Mouse (Mus musculus) midbrain, embryonic 16.5 days (tissue): ENCODE measurements around the gene Bfsp1. TPM values are rescaled to one million over a fixed set of nuclear protein-coding genes. Genes with fewer than 3 reads are reported as not detected.

Experiments used
- ATAC-seq: fragments of 200-750 bp; cut with Nextera tagmentation; 2 replicates; pipeline ENCODE4 v1.8.0; 2017; ENCODE audit warnings: moderate TSS enrichment
- H3K27ac ChIP-seq: fragments of 300-500 bp; sonication (generic); 2 replicates; pipeline ENCODE4 v1.5.1; 2014; ENCODE audit warnings: mild to moderate bottlenecking, low read length, mixed read lengths
- H3K27me3 ChIP-seq: fragments of 300-500 bp; sonication (generic); 2 replicates; pipeline ENCODE4 v1.6.1; 2014; ENCODE audit warnings: low read depth, low read length, mixed read lengths; ENCODE audit not compliant: control insufficient read depth, insufficient read depth
- H3K36me3 ChIP-seq: fragments of 300-500 bp; sonication (generic); 2 replicates; pipeline ENCODE4 v1.6.1; 2014; ENCODE audit warnings: mild to moderate bottlenecking, low read length, moderate library complexity, mixed read lengths; ENCODE audit not compliant: control insufficient read depth, insufficient read depth
- H3K4me1 ChIP-seq: fragments of 300-500 bp; sonication (generic); 2 replicates; pipeline ENCODE4 v1.6.1; 2014; ENCODE audit warnings: mild to moderate bottlenecking, low read length, mixed read lengths; ENCODE audit not compliant: control insufficient read depth, insufficient read depth
- H3K4me2 ChIP-seq: fragments of 300-500 bp; sonication (generic); 2 replicates; pipeline ENCODE4 v1.6.1; 2014; ENCODE audit warnings: mild to moderate bottlenecking, low read length, mixed read lengths
- H3K4me3 ChIP-seq: fragments of 300-500 bp; sonication (generic); 2 replicates; pipeline ENCODE4 v1.5.1; 2014; ENCODE audit warnings: low read depth, mild to moderate bottlenecking, low read length, moderate library complexity, mixed read lengths
- H3K9ac ChIP-seq: fragments of 300-500 bp; sonication (generic); 2 replicates; pipeline ENCODE4 v1.6.1; 2014; ENCODE audit warnings: low read depth, low read length, mixed read lengths
- H3K9me3 ChIP-seq: fragments of 300-500 bp; sonication (generic); replicated peaks from 2 replicates; pipeline ENCODE4 v1.6.1; 2014; ENCODE audit warnings: mild to moderate bottlenecking, low read length, mixed read lengths; ENCODE audit not compliant: control insufficient read depth, poor library complexity, severe bottlenecking
- WGBS: fragments of 180-500 bp; shearing (Covaris S2); extraction: QIAGEN DNeasy Blood & Tissue Kit; methylation state at CpG from one replicate; pipeline ENCODE4 v1.1.7; 2014; 5-methylcytosine and 5-hydroxymethylcytosine counted together
- polyA plus RNA-seq: library from polyadenylated mRNA; unstranded; fragments of >200 nt; fragmentation: Nextera tagmentation; extraction: Ambion mirVana; gene quantifications from 2 replicates; pipeline ENCODE4 v1.2.1, GENCODE M21; 2015

The Bfsp1 gene
- 1.7 and 2.0 TPM in 2 replicates for polyA plus RNA-seq

DNA sequence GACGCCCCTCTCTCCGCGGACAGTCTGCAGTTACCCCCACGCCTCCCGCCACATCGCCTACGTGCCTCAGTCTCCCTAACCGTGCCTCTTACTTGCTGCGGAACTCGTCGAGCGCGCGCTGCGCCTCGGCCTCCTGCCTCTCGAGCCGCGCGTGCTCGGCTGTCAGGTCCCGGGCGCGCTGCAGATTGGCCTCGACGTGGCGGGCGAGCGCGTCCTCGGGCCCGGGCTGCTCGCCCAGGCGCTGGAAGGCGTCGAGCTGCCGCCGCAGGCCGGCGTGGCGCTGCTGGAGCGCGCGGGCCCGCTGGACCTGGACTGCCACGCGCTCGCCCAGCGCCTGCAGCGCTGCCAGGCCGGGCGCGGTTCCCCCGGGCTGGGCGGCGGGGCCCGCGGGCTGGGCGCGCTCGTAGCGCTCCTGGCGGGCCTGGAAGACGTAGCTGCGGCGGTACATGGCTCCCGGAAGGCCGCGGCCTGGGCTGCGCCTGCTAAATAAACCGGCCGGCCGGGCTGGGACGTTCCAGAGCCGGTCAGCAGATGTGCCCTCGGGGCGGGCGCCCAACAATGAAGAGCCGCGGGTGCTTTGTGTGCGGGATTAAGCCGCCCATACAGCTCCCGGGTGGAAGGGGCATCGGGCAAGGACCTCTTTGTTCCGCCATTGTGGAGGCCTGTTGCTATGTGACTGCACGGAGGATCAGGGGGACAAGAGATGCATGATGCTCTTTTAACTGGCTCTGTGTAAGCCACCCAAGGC, at the start of gene Bfsp1:
Gene Bfsp1, minus strand, starts transcription at position 690 of the 748 bp plus-strand sequence.
- H3K4me2 ChIP-seq, result peak within 1 kb of the TSS; percentile 75
- peaks cover 3% of the 10 kb centered on the region; the same call in 1 of the 2 replicates for H3K4me1 ChIP-seq
- peak within 1 kb of the TSS; percentile 47; the same call in 1 of the 2 replicates for H3K27ac ChIP-seq
- ATAC-seq, result peak; percentile 90
- no peaks in the 10 kb centered on the region for H3K9me3 ChIP-seq
- no peaks in the 10 kb centered on the region for H3K36me3 ChIP-seq
- peak within 1 kb of the TSS; percentile 51 for H3K4me3 ChIP-seq
- WGBS, result 1% methylated on average over 83 of the region's 86 CpGs
- H3K27me3 ChIP-seq, result no peaks in the 10 kb centered on the region
- peak within 1 kb of the TSS; percentile 75 for H3K9ac ChIP-seq

- Histone ChIP-seq H3K9me3 (no peaks in the 10 kb centered on the region), H3K9ac (no peak overlapping the region), H3K4me2 (no peak overlapping the region), H3K4me3 (no peak overlapping the region), H3K4me1 (peaks cover 8% of the 10 kb centered on the region), H3K27me3 (no peaks in the 10 kb centered on the region), H3K36me3 (no peaks in the 10 kb centered on the region), H3K27ac (no peak overlapping the region)
- WGBS, result 86% methylated on average over 2 of the region's 2 CpGs
- no peak for ATAC-seq
Observed at GRCm38 (mm10) chr2:143912199-143912598, 49.2 kb upstream of the Bfsp1 start.

DNA sequence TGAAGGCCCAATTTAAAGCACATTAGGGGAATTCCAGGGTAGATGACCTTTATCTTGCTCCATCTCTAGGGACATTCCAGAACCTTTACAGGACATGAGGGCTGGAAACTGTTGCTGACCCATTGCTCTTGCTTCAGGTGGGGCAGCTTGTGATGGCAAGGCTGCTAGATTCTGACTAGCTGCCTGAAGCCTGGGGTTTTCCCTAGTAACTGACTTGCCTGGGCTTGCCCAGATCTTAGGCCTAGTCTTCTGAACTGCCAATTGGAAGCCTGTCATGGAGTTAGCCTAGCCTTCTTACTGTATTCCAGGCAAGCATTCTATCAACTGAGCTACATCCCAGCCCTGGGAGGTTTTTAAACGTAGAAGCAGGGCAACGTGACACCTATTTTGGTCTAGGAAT, 46.3 kb upstream of the Bfsp1 start:
- no peaks in the 10 kb centered on the region for H3K27me3 ChIP-seq

GRCm38 (mm10) chr2:143904896-143905295, 41.9 kb upstream of the Bfsp1 start:
- H3K27me3 ChIP-seq, result no peaks in the 10 kb centered on the region
- no peaks in the 10 kb centered on the region for H3K4me1 ChIP-seq
- no peaks in the 10 kb centered on the region for H3K9me3 ChIP-seq
- ATAC-seq, result no peak
- no peaks in the 10 kb centered on the region for H3K36me3 ChIP-seq
- no peak overlapping the region for H3K9ac ChIP-seq
- no peak overlapping the region for H3K4me3 ChIP-seq
- no peak overlapping the region for H3K27ac ChIP-seq
- WGBS, result 86% methylated on average over 5 of the region's 5 CpGs
- no peak overlapping the region for H3K4me2 ChIP-seq

More for the DNA sequence above, 46.3 kb upstream of the Bfsp1 start:
- Histone ChIP-seq H3K9me3 (no peaks in the 10 kb centered on the region), H3K4me1 (no peaks in the 10 kb centered on the region), H3K4me2 (no peak overlapping the region), H3K4me3 (no peak overlapping the region), H3K9ac (no peak overlapping the region), H3K27ac (no peak overlapping the region), H3K36me3 (no peaks in the 10 kb centered on the region)
- ATAC-seq, result no peak
- 87% methylated on average over 2 of the region's 2 CpGs for WGBS

GRCm38 (mm10) chr2:143903376-143904045, 40.5 kb upstream of the Bfsp1 start:
- ATAC-seq, result no peak
- Histone ChIP-seq H3K27ac (no peak overlapping the region), H3K9ac (no peak overlapping the region), H3K4me3 (no peak overlapping the region), H3K36me3 (no peaks in the 10 kb centered on the region), H3K27me3 (no peaks in the 10 kb centered on the region), H3K4me2 (no peak overlapping the region), H3K9me3 (no peaks in the 10 kb centered on the region), H3K4me1 (no peaks in the 10 kb centered on the region)
- WGBS, result 85% methylated on average over 9 of the region's 9 CpGs

GRCm38 (mm10) chr2:143900821-143901351, 37.9 kb upstream of the Bfsp1 start:
- H3K9ac ChIP-seq, result no peak overlapping the region
- no peak for ATAC-seq
- H3K9me3 ChIP-seq, result no peaks in the 10 kb centered on the region
- H3K27ac ChIP-seq, result no peak overlapping the region
- H3K4me2 ChIP-seq, result no peak overlapping the region
- H3K4me3 ChIP-seq, result no peak overlapping the region
- H3K27me3 ChIP-seq, result no peaks in the 10 kb centered on the region
- WGBS, result 84% methylated on average over 5 of the region's 5 CpGs
- H3K36me3 ChIP-seq, result no peaks in the 10 kb centered on the region
- H3K4me1 ChIP-seq, result no peaks in the 10 kb centered on the region

DNA sequence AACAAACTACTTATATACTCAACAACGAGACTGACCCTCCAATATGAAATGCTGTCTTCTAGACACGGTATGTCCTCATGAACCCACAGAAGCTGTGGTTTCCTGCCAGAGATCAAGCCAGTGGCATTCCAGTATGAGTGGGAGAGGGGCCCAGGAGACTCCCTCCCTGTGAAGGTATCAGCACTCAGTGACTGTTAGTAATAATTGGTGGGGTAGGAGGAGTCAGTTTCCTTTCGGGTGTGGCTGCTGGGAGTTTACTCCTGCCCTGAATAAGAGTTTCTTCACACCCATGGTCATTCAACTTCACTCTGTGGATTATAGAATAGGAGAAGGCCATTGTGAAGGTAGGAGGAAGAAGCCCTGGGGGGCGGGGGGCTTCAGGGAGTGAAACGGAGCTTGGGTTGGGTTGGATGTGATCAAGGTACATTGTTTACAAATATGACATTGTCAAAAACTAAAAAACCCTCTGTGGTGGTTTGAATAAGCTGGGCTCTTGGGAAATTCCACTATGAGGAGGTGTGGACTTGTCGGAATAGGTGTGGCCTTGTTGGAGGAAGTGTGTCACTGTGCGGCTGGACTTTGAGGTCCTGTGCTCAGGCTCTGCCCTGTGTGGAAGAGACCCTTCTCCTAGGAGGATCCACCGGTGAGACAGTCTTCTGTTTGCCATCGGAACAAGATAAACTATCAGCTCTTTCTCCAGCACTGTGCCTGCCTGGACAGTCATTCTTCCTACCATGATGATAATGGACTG, 36.7 kb upstream of the Bfsp1 start:
- 94% methylated on average over 9 of the region's 9 CpGs for WGBS
- H3K36me3 ChIP-seq, result no peaks in the 10 kb centered on the region
- no peak overlapping the region for H3K27ac ChIP-seq
- H3K4me1 ChIP-seq, result no peaks in the 10 kb centered on the region
- H3K9ac ChIP-seq, result no peak overlapping the region
- no peak overlapping the region for H3K4me3 ChIP-seq
- no peak for ATAC-seq
- no peaks in the 10 kb centered on the region for H3K9me3 ChIP-seq
- no peaks in the 10 kb centered on the region for H3K27me3 ChIP-seq
- no peak overlapping the region for H3K4me2 ChIP-seq

DNA sequence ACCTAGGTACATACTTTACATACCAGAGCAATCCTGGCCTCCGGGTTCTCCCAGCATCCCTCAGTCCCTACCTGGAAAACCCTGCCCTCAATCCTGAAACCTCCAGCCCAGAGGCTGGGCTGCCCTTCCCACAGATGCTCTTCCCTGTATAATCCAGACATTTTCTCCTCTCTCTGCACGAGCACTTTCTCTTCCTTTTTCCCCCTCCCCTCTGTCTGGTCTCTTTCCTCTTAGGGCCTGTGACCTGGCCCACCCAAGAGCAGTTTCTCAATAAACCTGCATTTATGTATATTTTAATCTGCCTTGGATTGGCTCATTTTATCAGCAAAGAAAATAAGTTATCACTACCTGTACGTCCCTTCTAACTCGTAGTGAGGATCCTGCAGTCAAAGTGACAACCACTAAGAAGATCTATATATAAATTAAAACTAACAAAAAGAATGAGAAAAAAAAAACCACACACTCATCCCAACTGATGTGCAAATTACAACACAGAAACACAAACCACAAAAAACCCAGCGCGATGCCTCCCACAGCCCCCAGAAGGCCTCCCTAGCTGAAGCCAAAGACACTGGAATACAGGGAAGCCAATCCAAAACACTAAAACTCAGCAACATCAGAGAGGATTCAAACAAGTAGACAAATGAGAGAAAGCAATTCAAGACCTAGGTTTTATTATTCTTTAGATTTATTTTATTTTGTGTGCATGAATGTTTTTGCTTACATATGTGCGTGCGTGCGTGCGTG, 28.5 kb upstream of the Bfsp1 start:
- Histone ChIP-seq H3K27me3 (no peaks in the 10 kb centered on the region), H3K4me1 (no peaks in the 10 kb centered on the region), H3K4me3 (no peak overlapping the region), H3K36me3 (no peaks in the 10 kb centered on the region), H3K9ac (no peak overlapping the region), H3K9me3 (no peaks in the 10 kb centered on the region), H3K27ac (no peak overlapping the region), H3K4me2 (no peak overlapping the region)
- no peak for ATAC-seq
- WGBS, result 92% methylated on average over 10 of the region's 10 CpGs
